Mouse (Mus musculus) kidney, adult 18-20 months (tissue): ENCODE measurements around the gene Olfr1145.

Experiments
- DNase-seq: peaks from one replicate; pipeline ENCODE4 v3.0.0; 2021

Gene Olfr1145

DNA sequence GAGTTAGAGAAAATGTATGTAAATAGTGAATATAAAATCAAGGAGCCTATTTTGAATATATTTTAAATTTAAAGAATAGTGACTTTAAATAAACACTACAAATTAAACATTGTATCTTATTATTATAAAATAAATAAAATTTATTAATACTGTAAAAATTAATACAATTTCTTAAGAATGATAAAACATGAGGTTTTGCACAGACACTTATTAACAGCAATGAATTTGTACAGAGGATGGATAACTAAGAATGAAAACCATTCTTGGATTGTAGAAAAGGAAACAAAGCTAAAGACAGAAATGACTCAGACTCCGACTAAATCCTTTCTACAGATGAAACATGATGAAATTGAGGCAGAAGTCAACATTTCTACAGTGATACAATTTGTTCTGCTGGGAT, at the start of gene Olfr1145:
Gene Olfr1145, plus strand, starts transcription at position 301 of the 400 bp plus-strand sequence.
- DNase-seq: no peak

DNA sequence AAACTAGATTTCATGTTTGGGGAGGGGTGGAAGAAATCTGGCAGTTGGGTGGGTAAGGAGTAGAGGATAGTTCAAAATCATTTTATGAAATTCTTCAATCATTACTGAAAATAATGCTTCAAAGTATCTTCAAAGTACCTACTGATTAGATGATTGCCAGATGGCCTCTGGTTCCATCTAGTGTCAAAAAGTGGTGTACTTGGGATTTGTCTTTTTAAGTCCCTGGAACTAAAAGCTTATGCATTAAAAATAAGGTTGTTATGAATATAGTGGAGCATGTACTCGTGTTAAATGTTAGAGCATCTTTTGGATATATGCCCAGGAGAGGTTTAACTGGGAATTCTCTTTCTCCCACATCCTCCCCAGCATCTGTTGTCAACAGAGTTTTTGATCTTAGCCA, 33.5 kb upstream of the Olfr1145 start:
- DNase-seq: no peak

DNA sequence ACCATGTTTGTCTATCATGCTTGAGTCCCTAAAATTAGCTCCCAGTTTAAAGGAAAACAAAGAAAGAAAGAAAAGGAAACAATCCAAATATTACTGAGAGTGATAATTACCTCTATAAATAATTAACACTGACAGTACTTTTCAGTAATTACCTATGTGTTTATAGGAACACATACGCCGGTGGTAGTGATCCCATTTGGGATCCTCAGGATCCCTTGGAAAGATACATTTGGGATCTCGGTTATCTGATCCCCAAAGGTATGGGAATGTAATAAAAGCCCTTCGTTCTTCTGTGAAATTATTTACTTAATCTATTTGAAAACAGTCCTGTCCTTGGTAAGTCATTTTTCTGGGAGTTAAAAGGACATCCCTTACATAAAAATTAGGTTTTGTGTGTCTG, 30.4 kb upstream of the Olfr1145 start, which contains the start of gene Olfr152:
Gene Olfr152, plus strand, starts transcription at position 301 of the 400 bp plus-strand sequence.
- DNase-seq: no peak

DNA sequence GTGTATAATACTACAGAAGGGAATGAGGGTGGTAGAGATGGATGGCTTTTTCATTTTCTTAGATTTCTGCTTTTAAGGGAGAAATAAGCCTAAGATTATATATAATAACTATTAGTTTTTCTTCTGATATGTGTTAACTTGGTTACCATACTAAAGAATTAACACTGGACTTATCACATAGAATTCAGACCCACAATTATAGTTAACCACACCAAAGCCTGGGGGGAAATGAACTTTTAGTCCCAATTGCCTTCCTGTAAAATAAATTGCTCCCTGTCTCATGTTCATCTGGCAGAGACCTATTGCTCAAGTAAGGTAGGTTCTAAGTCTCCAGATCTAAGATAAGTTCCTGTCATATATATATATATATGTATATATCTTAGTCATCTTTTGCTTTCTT, 9.3 kb upstream of the Olfr1145 start, which contains the start of gene Olfr1143:
Gene Olfr1143, plus strand, starts transcription at position 301 of the 400 bp plus-strand sequence.
- no peak for DNase-seq

DNA sequence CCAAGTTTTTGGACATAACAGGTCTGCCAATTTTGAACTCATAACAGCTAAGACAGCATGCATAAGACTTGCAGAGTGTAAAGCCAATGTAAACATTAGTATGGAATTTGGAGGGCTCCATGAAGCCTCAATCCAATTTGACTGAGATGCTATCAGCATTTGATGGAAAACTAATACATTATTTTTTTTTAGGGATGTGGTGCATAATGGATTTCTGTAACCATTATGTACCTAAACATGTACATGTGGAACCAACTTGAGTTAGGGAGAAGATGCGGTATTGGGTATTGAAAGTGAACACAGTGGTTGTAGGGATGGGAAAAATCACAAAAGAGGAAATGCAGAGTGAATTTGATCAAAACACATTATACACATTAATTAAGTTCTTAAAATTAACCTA, 20.6 kb downstream of the Olfr1145 start, which contains the start of gene Olfr1148:
Gene Olfr1148, plus strand, starts transcription at position 301 of the 400 bp plus-strand sequence.
- DNase-seq: no peak

DNA sequence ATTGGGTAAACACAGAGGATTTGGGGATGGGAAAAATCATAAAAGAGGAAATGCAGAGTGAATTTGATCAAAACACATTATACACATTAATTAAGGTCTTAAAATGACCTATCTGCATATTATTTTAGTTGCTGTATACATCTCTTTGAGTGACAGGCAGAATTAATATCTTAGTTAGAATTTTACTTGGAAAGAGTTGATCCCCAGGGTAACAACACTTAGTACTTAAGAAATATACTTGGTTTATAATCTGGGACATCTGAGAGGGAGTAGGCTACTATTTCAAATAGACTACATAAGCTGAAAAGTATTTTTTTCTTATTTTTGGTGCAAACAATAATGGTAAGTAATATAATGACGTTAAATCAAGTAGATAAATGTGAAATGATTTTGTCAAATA, 34.1 kb downstream of the Olfr1145 start, which contains the start of gene Olfr1150-ps1:
Gene Olfr1150-ps1, plus strand, starts transcription at position 301 of the 400 bp plus-strand sequence.
- DNase-seq: no peak

DNA sequence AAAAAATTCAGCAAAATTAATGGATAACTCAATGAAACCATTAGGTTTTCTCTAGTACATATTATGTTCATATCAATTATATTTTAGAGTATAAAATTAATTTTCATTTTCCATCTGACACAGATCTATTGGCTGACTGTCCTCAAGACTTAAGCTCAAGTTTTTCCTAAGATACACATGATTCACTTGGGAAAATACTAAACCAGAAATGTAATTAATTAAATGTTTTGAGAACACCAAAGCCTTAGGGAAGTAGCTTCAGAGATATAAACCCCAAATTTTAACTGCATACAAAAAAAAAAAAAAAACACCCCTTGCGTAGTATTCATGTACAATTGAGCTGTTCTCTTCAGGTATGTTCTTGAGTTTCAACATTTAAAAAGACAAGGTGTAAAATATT, 45.9 kb downstream of the Olfr1145 start, which contains the start of gene Olfr1151:
Gene Olfr1151, plus strand, starts transcription at position 301 of the 400 bp plus-strand sequence.
- DNase-seq: no peak
